Mouse (Mus musculus) brown adipose tissue, adult 24 weeks (tissue): ENCODE measurements around the gene Srgap1. TPM values are rescaled to one million over a fixed set of nuclear protein-coding genes. Genes with fewer than 3 reads are reported as not detected.
A peak's percentile ranks its signal among the peaks of the same experiment; 100 is the strongest.

Experiments
- H3K27ac ChIP-seq: fragments of 200-500 bp; replicated peaks from 2 replicates; pipeline ENCODE4 v1.5.1; 2012; ENCODE audit warnings: low read depth, mild to moderate bottlenecking, low read length
- H3K4me1 ChIP-seq: fragments of 200-500 bp; 2 replicates; pipeline ENCODE4 v1.6.1; 2012; ENCODE audit warnings: low read length, mixed read lengths; ENCODE audit not compliant: control insufficient read depth, insufficient read depth, insufficient read length
- H3K4me3 ChIP-seq: fragments of 200-500 bp; 2 replicates; pipeline ENCODE4 v1.5.1; 2012; ENCODE audit warnings: low read depth, mild to moderate bottlenecking, low read length, moderate library complexity; ENCODE audit not compliant: insufficient read depth
- polyA plus RNA-seq: library from polyadenylated mRNA; stranded (reverse); fragments of >200 nt; gene quantifications from 2 replicates; pipeline ENCODE4 v1.2.4, GENCODE M21; 2012; ENCODE audit not compliant: missing spikeins, insufficient read depth, insufficient read length

The Srgap1 gene
- polyA plus RNA-seq, 1 experiment: 1.2 TPM

GRCm38 (mm10) chr10:121964114-121964513 is 83.0 kb downstream of the Srgap1 start:
- Histone ChIP-seq H3K4me1 (no peaks in the 10 kb centered on the region), H3K4me3 (no peak overlapping the region), H3K27ac (no peak overlapping the region)

DNA sequence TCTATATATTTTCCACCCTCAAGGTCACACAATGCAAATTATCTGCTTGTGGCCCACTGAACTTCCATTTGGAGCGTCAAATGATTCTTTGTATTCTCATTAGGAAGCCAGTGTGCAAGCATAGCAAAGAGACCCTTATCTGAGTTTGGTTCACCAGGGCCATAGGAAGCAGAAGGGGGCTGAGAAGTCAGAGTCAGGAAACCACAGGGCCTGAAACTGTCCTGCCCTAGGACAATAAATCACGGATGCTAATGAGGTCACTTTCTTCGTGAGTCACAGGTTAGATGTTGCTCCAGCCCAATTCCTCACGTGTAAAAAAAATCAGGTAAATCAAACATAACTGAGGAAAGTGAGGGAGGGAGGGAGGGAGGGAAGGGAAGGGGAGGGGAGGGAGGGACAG is 85.1 kb downstream of the Srgap1 start:
- Histone ChIP-seq H3K4me1 (no peaks in the 10 kb centered on the region; the same call in 1 of the 2 replicates), H3K4me3 (no peak overlapping the region), H3K27ac (no peak overlapping the region)

DNA sequence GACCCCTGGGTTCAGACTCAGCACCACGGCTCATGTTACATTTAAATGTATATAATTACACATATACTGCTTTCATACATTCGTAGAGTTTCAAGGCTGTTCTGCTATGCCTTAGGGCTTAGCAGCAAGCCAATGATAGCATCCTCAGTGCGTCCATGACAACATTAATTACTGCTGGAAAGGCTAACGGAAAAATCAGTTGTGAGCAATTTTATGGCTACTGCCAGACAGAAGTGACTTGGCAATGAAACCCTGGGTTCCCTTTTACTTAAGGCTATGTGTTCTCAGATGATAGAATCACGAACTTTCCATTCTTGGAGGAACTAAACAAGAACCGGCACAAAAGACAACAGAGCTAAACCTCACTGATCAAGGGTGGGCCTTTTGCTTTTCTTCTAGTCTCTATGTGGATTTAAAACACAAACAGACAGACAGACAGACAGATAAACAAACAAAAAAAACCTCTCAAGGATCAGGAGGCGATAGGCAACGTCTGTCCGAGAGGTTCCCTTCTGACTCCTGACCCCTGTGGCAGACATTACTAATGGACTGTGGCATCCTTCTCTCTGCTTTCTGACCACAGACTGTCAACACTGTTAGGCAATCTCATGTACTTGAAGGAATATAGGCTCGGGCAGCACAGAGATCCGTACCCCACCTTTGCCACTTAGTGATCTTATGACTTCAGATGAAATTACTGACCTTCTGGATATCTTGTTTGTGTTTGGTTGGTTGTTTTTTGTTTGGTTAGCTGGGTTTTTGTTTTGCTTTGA is 85.8 kb downstream of the Srgap1 start:
- no peak overlapping the region for H3K4me3 ChIP-seq
- no peaks in the 10 kb centered on the region; the same call in 1 of the 2 replicates for H3K4me1 ChIP-seq
- H3K27ac ChIP-seq: no peak overlapping the region

DNA sequence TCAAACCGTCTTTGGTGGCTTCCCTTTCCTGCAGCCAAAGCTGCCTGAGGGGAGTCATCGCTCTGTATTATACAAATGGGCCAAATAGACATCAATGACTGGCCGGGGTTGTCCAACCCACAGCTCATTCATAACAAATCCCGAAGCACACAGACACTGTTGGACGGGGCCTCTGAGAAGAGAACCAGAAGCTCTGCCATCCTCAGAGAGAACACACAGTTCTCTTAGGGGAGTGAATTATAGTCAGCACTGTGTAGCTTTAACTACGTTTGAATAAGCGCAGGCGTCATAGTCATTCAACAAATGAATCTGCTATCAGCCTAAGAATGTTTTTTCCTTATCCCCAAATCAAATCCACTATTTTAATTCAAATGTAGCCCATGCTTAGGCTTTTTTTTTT is 88.4 kb downstream of the Srgap1 start:
- Histone ChIP-seq H3K4me1 (no peaks in the 10 kb centered on the region; the same call in 1 of the 2 replicates), H3K4me3 (no peak overlapping the region), H3K27ac (no peak overlapping the region)

DNA sequence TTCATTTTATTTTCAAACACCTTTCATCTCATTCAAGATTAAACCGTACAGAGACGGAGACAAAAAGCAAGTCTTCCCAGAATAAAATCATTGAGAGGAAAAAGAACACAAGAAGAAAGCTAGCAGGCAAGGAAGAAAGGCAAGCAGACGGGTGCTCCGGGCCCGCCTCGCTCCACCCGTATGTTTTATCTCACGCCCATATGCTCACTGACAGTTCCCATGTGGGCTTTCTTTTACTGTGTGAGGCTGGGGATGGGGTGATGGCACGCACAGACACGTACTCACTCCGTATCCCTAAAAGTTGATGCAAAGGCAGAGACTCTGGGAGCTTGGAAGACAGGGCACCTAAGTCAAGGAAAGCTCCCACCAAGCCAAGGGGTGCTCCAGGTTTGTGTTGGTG is 90.6 kb downstream of the Srgap1 start:
- H3K4me1 ChIP-seq: no peaks in the 10 kb centered on the region; the same call in 1 of the 2 replicates
- no peak overlapping the region for H3K4me3 ChIP-seq
- H3K27ac ChIP-seq: no peak overlapping the region

DNA sequence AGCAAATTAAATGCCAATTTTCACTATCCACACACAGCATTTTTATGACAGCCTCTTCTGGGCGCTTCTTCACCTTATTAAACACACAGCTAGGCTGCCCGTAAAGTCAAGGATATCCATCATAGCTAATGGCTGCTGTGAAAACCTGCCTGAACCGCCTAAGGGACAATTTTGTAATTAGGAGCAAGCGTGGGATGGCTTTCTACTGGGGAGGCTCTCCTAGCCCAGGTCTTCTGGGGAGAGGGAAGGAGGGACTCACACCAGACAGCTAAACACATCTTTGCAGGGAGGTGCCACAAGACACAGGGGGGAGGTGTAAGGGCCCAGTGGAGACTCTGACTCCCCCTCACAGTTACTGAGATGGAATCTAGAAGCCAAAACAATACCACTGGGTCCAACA is 91.4 kb downstream of the Srgap1 start:
- H3K4me3 ChIP-seq: no peak overlapping the region
- H3K27ac ChIP-seq: no peak overlapping the region
- H3K4me1 ChIP-seq: no peaks in the 10 kb centered on the region; the same call in 1 of the 2 replicates

DNA sequence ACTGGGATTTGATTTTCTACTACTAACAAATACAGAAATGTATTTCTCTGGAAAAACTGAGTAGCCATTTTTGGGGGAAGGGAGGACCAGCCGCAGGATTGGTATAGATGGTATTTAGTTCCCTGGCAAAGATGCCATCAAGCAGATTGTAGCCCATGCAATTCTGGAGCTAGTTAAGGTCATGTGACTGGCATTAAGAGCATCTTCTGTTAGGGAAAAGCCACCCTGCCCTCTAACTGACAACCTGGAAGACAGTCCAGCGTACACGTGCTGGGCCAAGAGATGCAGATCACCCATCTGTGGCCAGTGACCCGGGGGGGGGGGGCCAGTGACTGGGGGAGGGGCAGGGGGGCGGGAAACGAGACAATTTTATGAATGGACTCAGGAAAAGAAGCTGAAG is 92.2 kb downstream of the Srgap1 start:
- Histone ChIP-seq H3K27ac (no peak overlapping the region), H3K4me1 (no peaks in the 10 kb centered on the region; the same call in 1 of the 2 replicates)

DNA sequence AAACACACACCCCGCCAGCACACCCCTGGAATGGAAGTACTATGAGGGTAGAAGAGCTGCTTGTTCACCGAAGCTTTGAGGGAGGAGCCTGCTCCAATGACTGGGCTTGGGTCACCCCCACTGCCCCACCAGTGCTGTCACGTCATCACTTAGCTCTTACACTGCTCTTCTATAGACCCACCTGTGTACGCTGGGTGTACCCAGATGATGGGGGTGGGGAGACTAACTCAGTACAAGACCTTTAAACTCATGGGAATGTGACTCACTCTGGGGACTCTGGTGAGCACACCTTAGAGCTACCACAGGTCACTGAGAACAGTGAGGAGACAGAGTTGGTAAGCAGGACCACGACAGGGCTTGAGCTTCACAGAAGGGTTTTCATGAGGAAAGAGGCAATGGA is 94.1 kb downstream of the Srgap1 start:
- no peak overlapping the region for H3K4me3 ChIP-seq
- no peaks in the 10 kb centered on the region for H3K4me1 ChIP-seq
- H3K27ac ChIP-seq: no peak overlapping the region

More for the DNA sequence above, 92.2 kb downstream of the Srgap1 start:
- H3K4me3 ChIP-seq: no peak overlapping the region

DNA sequence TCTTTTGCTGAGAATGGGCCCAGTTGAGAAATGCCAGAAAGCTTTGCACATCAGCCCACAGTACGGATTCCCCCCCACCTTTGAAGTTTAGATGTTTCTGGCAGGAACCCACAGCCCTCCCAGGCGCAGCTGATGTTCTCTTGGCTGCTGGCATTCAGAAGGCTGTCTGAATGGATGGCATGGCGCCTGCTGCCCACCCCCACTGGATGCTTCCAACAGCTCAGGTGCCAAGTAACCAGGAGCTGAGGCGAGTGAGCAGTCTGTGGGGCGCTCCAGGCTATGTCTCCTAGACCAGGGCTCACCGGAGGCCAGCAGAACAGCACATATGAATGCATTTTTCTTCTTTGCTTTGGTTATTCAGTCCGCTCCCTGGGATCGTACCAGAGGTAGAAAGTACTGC is 100.9 kb downstream of the Srgap1 start:
- Histone ChIP-seq H3K4me1 (no peaks in the 10 kb centered on the region), H3K27ac (no peak overlapping the region), H3K4me3 (no peak overlapping the region)

DNA sequence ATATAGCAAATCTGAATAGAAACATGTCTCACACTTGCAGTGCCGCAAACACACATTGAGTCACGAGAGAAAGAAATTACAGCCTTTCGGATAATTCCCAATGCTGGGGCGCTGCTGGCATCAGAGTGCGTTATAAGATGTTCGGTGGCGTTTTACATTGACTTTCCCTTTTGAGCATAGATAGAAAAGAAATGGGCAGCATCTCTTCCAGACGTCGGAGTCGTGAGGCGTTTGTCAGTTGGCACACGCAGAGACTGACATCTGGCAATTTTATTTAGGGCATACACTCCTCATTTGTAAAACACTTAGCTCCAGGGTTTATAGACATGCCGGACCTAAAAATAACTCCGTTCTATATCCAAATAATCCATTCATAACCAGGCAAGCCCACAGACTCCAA is 115.2 kb downstream of the Srgap1 start:
- Histone ChIP-seq H3K27ac (no peak overlapping the region), H3K4me1 (no peaks in the 10 kb centered on the region), H3K4me3 (no peak overlapping the region)

- no peak overlapping the region for H3K4me3 ChIP-seq
- no peaks in the 10 kb centered on the region for H3K4me1 ChIP-seq
- no peak overlapping the region for H3K27ac ChIP-seq
Observed at GRCm38 (mm10) chr10:121926094-121926493, 121.0 kb downstream of the Srgap1 start.

GRCm38 (mm10) chr10:121919016-121919415 is 128.1 kb downstream of the Srgap1 start:
- no peaks in the 10 kb centered on the region for H3K4me1 ChIP-seq
- H3K27ac ChIP-seq: no peak overlapping the region
- H3K4me3 ChIP-seq: no peak overlapping the region

DNA sequence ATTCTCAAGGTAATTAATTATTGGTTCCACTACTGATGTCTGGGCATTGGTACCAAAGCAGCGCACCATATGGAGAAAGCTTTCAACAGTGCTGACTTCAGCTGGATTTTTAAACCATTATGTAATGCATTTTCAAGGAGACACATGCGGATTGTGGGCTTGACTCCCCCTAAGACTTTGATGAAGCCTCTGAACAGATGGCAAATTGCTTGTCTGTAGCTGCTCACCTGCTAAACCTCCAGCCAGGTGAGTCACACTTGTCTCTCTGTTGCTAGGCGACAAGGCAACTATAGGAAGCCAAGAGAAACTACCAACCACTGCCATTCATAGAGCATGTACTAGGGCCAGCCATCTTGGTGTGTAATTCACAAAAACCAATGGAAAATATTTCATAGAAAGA is 128.5 kb downstream of the Srgap1 start:
- H3K27ac ChIP-seq: no peak overlapping the region

GRCm38 (mm10) chr10:121915530-121915929 is 131.6 kb downstream of the Srgap1 start:
- no peak overlapping the region for H3K27ac ChIP-seq
- H3K4me1 ChIP-seq: no peaks in the 10 kb centered on the region
- no peak overlapping the region for H3K4me3 ChIP-seq

More for the DNA sequence above, 128.5 kb downstream of the Srgap1 start:
- Histone ChIP-seq H3K4me3 (no peak overlapping the region), H3K4me1 (no peaks in the 10 kb centered on the region)

DNA sequence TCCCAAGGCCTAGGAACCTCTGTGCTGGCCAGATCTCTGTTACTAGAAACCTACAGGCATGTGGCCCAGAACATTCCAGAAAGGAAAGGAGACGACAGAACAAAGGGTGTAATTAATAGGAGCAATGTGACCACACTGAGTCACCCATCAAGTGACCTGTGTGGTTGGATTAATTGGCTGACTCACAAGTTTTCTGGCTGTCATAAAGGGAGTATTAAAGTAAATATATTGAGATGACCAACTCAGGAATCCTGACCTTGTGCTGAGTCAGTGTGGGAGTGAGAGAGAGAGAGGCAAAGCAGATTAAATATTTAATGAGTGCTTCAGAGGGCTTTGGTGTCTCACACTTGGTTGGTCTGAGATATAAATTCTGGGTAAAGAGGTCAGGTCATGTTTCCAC is 143.0 kb downstream of the Srgap1 start:
- Histone ChIP-seq H3K4me3 (no peak overlapping the region), H3K4me1 (peaks cover 4% of the 10 kb centered on the region), H3K27ac (no peak overlapping the region)

GRCm38 (mm10) chr10:121902651-121903050 is 144.5 kb downstream of the Srgap1 start:
- Histone ChIP-seq H3K4me3 (no peak overlapping the region), H3K27ac (peak overlapping the region; percentile 36; the same call in 1 of the 2 replicates), H3K4me1 (peaks cover 4% of the 10 kb centered on the region)
